Mouse (Mus musculus): ENCODE measurements around the gene Eif4e3.

DNA sequence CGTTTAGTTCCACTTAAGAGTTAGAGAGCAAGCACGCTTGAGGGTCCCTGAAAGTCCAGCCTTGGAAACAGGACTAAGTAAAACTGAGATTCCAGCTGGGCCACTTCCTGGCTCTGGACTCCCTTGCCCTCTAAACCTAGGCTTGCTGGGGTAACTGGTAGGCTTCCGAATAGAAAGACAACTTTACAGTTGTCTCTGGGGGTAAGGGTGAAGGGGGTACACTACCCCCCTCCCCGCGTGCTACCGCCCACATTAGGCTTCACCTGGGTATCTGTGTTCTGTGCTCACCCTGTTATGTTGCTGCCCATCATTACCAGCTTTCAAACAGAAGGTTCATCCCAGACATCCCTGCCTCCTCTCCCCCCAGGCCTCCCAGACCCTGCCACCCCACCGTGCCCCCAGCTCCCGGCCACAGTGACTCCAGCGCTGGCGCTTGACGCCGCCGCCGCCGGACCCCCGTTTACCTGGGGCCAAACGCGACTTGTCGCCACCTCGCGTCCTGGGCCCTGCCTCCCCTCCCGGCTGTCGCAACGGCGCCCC, 25.2 kb upstream of the Eif4e3 start:
- TF ChIP-seq CTCF (IDR thresholded peaks at IDR 0.05; ENCODE audit: insufficient read depth, low read length): no peak
- no peak for TF ChIP-seq POLR2A (IDR thresholded peaks at IDR 0.05; ENCODE audit: borderline replicate concordance, extremely low read depth, low read depth, low read length)
